Mouse (Mus musculus) frontal cortex, postnatal 25 days (tissue): Measurements from ENCODE around the gene Gm3376.
"Not testable (repeated sequence)": the region's sequence is repeated elsewhere in the genome, so short reads cannot be mapped to it uniquely, and the experiment has no call there.

Experiments
- DNase-seq, 2 experiments: peaks; one replicate each; pipeline ENCODE4 v3.0.0; 2022; ENCODE audit warnings: low spot score in 2 of 2

The Gm3376 gene

GRCm38 (mm10) chrY:3771373-3771772 is at the start of gene Gm3376:
Gm3376 (plus strand) TSS chrY:3771673.
- DNase-seq = not testable (repeated sequence)
